Mouse (Mus musculus): Measurements from ENCODE around the gene Fabp3. TPM values are rescaled to one million over a fixed set of nuclear protein-coding genes. Genes with fewer than 3 reads are reported as not detected.
A peak's percentile ranks its signal among the peaks of the same experiment; 100 is the strongest.

Fabp3 gene
- polyA plus RNA-seq, 1 experiment, result 0.72 TPM

DNA sequence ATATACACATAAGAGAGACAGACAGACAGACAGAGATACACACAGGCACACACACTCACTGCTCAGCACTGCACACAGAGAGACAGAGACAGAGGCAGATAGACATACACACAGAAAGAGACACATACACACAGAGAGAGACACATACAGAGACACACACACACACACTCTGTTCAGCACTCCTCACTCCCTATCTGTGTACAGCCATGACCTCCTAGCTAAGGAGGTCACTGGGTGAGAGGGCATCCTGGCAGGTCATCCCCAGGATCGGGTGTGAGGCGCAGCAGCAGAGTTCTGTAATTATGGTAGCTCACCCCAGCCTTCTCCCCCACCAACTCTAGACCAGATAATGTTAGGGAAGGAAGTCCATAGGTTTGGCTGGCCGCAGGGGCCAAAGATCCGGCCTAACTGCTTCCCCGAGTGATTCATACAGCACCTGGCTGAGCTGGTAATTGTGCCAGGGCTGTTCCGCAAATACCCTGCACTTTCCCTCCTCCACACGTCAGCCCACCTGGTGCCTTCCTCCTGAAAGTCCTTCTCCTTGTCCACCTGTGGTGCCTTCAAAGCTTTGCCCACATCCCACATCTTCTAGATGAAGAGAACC, 31.7 kb upstream of the Fabp3 start:
- 18% methylated on average over 7 of the region's 7 CpGs for WGBS
- Histone ChIP-seq H3K27ac (ENCODE audit: insufficient read depth, low read depth, low read length) (peak overlapping the region; percentile 42), H3K36me3 (ENCODE audit: control insufficient read depth, insufficient read depth, low read length) (no peaks in the 10 kb centered on the region), H3K4me1 (ENCODE audit: control insufficient read depth, insufficient read depth, insufficient read length, low read length) (peaks cover 15% of the 10 kb centered on the region; the same call in 1 of the 2 replicates), H3K27me3 (ENCODE audit: control insufficient read depth, insufficient read depth, low read length) (no peaks in the 10 kb centered on the region), H3K4me3 (ENCODE audit: low read depth, low read length) (no peak overlapping the region)
- TF ChIP-seq POLR2A (IDR thresholded peaks at IDR 0.05; ENCODE audit: low read depth, low read length), result no peak
- no peak for TF ChIP-seq CTCF (IDR thresholded peaks at IDR 0.05; ENCODE audit: extremely low read depth, insufficient read length, insufficient replicate concordance, low read depth, low read length)

DNA sequence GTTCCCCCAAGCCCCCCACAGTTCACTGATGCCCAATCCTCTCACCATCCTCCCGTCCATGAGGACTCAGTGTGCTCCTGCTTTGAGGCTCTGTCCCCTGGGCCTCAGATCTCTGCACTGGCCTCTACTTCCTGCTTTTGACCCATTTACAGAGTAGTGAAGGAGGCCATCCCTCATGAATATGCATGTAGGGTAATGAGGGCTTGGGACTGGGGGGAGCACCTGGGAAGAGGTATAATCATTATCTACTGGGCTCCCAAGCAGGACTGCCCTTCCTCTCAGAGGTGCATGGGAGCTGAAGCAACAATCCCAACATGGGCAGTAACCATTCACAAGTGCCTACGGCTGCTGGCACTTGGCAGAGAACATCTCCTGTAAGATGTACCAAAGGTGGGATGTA, 29.3 kb upstream of the Fabp3 start, which contains the start of gene Serinc2:
Gene Serinc2 (minus strand): TSS at position 101 of the 400 bp plus-strand sequence.
- peaks cover 15% of the 10 kb centered on the region; the same call in 1 of the 2 replicates for H3K4me1 ChIP-seq (ENCODE audit: control insufficient read depth, insufficient read depth, insufficient read length, low read length)
- TF ChIP-seq POLR2A (IDR thresholded peaks at IDR 0.05; ENCODE audit: low read depth, low read length) (no peak), CTCF (IDR thresholded peaks at IDR 0.05; ENCODE audit: extremely low read depth, insufficient read length, insufficient replicate concordance, low read depth, low read length) (no peak)
- H3K4me3 ChIP-seq (ENCODE audit: low read depth, low read length), result no peak within 1 kb of the TSS
- WGBS, result 74% methylated on average over 2 of the region's 2 CpGs
- no peaks in the 10 kb centered on the region for H3K27me3 ChIP-seq (ENCODE audit: control insufficient read depth, insufficient read depth, low read length)
- no peak within 1 kb of the TSS for H3K27ac ChIP-seq (ENCODE audit: insufficient read depth, low read depth, low read length)
- H3K36me3 ChIP-seq (ENCODE audit: control insufficient read depth, insufficient read depth, low read length), result no peaks in the 10 kb centered on the region

DNA sequence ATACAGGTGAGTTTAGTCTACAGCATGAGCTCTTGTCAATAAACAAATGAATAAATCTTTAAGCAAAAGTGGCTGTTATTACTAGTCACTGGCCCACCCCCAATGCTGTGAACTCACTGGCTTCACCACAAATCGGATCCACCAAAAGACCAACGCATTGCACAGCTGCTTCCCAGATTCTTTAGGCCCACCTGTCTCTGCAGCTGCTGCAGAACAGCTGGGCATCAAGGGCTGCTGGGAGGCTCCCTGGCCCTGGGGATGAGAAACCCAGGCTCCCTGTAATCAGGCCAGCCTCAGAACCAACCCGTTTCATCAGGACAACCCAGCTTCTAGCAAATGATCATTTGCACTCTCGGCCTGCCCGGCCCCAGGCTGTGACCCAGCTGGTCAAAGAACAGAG, 25.5 kb upstream of the Fabp3 start:
- WGBS, result 75% methylated on average over 5 of the region's 5 CpGs
- TF ChIP-seq CTCF (IDR thresholded peaks at IDR 0.05; ENCODE audit: extremely low read depth, insufficient read length, insufficient replicate concordance, low read depth, low read length), result no peak
- TF ChIP-seq POLR2A (IDR thresholded peaks at IDR 0.05; ENCODE audit: low read depth, low read length), result no peak
- no peak overlapping the region for H3K4me3 ChIP-seq (ENCODE audit: low read depth, low read length)
- no peak overlapping the region for H3K27ac ChIP-seq (ENCODE audit: insufficient read depth, low read depth, low read length)
- H3K27me3 ChIP-seq (ENCODE audit: control insufficient read depth, insufficient read depth, low read length), result no peaks in the 10 kb centered on the region
- no peaks in the 10 kb centered on the region for H3K4me1 ChIP-seq (ENCODE audit: control insufficient read depth, insufficient read depth, insufficient read length, low read length)
- H3K36me3 ChIP-seq (ENCODE audit: control insufficient read depth, insufficient read depth, low read length), result no peaks in the 10 kb centered on the region

DNA sequence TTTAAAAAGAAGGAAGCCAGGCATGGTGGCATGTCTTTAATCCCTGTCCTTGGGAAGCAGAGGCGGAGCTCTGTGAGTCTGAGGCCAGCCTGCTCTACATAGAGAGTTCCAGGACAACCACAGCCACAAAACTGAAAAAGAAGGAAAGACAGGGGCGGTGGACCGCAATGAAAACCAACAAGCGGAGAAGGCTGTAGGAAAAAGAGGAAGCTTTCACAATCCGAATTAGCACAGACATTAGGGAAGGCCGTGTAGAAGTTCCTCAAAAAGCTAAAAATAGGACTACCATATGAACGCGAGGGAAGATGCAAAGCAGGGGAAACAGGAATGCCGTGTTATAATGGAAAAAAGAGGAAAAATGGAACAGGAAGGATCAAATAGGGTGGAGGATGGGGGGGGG, 24.6 kb upstream of the Fabp3 start:
- Histone ChIP-seq H3K4me1 (ENCODE audit: control insufficient read depth, insufficient read depth, insufficient read length, low read length) (no peaks in the 10 kb centered on the region), H3K4me3 (ENCODE audit: low read depth, low read length) (no peak overlapping the region)
- WGBS, result 76% methylated on average over 9 of the region's 9 CpGs

DNA sequence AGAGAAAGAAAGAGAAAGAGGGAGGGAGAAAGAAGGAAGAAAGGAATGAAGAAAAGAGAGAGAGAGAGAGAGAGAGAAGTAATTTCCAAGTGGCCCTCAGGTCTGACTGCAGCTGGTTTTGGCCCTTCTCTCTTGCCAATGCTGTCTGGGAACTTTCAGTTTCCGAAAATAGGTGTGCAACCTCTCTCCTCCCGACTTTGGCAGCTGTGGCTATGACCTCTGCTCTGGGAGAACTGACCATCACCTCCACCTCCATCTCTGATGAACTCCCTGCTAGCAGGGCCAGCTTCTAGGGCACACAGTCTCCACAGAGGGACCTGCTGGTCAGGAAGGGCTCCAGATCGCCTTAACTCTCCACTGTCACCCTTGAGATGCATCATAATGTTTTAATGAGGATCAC, 21.9 kb upstream of the Fabp3 start:
- Histone ChIP-seq H3K36me3 (ENCODE audit: control insufficient read depth, insufficient read depth, low read length) (no peaks in the 10 kb centered on the region), H3K27me3 (ENCODE audit: control insufficient read depth, insufficient read depth, low read length) (no peaks in the 10 kb centered on the region), H3K27ac (ENCODE audit: insufficient read depth, low read depth, low read length) (no peak overlapping the region), H3K4me3 (ENCODE audit: low read depth, low read length) (no peak overlapping the region), H3K4me1 (ENCODE audit: control insufficient read depth, insufficient read depth, insufficient read length, low read length) (no peaks in the 10 kb centered on the region)
- WGBS, result 48% methylated on average over 3 of the region's 3 CpGs
- TF ChIP-seq CTCF (IDR thresholded peaks at IDR 0.05; ENCODE audit: extremely low read depth, insufficient read length, insufficient replicate concordance, low read depth, low read length) (no peak), POLR2A (IDR thresholded peaks at IDR 0.05; ENCODE audit: low read depth, low read length) (no peak)

More for the DNA sequence above, 24.6 kb upstream of the Fabp3 start:
- no peak overlapping the region for H3K27ac ChIP-seq (ENCODE audit: insufficient read depth, low read depth, low read length)
- no peak for TF ChIP-seq POLR2A (IDR thresholded peaks at IDR 0.05; ENCODE audit: low read depth, low read length)
- no peak for TF ChIP-seq CTCF (IDR thresholded peaks at IDR 0.05; ENCODE audit: extremely low read depth, insufficient read length, insufficient replicate concordance, low read depth, low read length)
- no peaks in the 10 kb centered on the region for H3K36me3 ChIP-seq (ENCODE audit: control insufficient read depth, insufficient read depth, low read length)
- H3K27me3 ChIP-seq (ENCODE audit: control insufficient read depth, insufficient read depth, low read length), result no peaks in the 10 kb centered on the region

DNA sequence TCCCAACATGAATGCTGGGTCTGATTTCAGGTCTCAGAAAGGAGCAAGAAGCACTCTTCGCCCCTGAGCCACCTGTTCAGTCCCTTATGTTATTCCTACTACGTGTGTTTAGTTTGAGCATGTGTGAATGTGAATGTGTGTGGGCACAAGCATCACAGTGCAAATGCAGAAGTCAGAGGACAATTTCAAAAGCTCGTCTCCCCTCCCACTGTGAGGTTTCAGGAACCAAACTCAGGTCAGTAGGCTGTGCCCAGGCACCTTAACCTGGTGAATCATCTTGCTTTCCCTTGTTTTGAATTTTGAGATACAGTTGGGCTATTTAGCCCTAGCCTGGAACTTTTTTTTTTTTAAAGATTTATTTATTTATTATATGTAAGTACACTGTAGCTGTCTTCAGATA, 18.6 kb upstream of the Fabp3 start:
- TF ChIP-seq CTCF (IDR thresholded peaks at IDR 0.05; ENCODE audit: extremely low read depth, insufficient read length, insufficient replicate concordance, low read depth, low read length), result no peak
- no peak for TF ChIP-seq POLR2A (IDR thresholded peaks at IDR 0.05; ENCODE audit: low read depth, low read length)

DNA sequence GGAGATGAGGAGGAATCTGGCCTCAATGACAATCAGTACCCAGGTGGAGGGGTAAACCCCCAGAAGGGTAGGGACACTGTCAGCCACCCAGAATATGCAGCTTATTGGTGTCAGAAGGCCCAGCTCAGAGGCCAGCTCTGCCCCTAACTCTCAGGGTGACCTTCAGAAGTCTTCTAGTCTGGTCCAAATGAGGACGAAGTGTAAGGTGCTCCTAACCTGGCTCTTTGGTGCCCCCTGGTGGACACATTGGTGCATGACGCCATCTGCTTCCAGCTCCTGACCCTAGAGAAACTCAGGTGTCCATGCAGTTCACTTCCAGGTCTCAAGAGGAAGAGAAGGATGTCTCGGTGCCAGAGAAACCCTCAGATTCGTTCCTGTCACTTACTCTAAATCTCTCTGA, 16.1 kb upstream of the Fabp3 start:
- Histone ChIP-seq H3K4me1 (ENCODE audit: control insufficient read depth, insufficient read depth, insufficient read length, low read length) (no peaks in the 10 kb centered on the region; the same call in 1 of the 2 replicates), H3K4me3 (ENCODE audit: low read depth, low read length) (no peak overlapping the region), H3K27me3 (ENCODE audit: control insufficient read depth, insufficient read depth, low read length) (no peaks in the 10 kb centered on the region), H3K36me3 (ENCODE audit: control insufficient read depth, insufficient read depth, low read length) (no peaks in the 10 kb centered on the region), H3K27ac (ENCODE audit: insufficient read depth, low read depth, low read length) (no peak overlapping the region)
- TF ChIP-seq POLR2A (IDR thresholded peaks at IDR 0.05; ENCODE audit: low read depth, low read length) (no peak), CTCF (IDR thresholded peaks at IDR 0.05; ENCODE audit: extremely low read depth, insufficient read length, insufficient replicate concordance, low read depth, low read length) (peak; percentile 97)
- WGBS, result 1% methylated on average over 4 of the region's 4 CpGs

More for the DNA sequence above, 18.6 kb upstream of the Fabp3 start:
- Histone ChIP-seq H3K27ac (ENCODE audit: insufficient read depth, low read depth, low read length) (no peak overlapping the region), H3K36me3 (ENCODE audit: control insufficient read depth, insufficient read depth, low read length) (no peaks in the 10 kb centered on the region), H3K27me3 (ENCODE audit: control insufficient read depth, insufficient read depth, low read length) (no peaks in the 10 kb centered on the region), H3K4me3 (ENCODE audit: low read depth, low read length) (no peak overlapping the region), H3K4me1 (ENCODE audit: control insufficient read depth, insufficient read depth, insufficient read length, low read length) (no peaks in the 10 kb centered on the region)
- WGBS, result 80% methylated on average over 3 of the region's 3 CpGs
